Mouse (Mus musculus) kidney, embryonic 14.5 days (tissue): ENCODE measurements around the gene Ndufb7. TPM values are rescaled to one million over a fixed set of nuclear protein-coding genes. Genes with fewer than 3 reads are reported as not detected.

Source experiments
- polyA plus RNA-seq: library from polyadenylated mRNA; unstranded; fragments of >200 nt; fragmentation: Nextera tagmentation; extraction: Ambion mirVana; gene quantifications from 2 replicates; pipeline ENCODE4 v1.2.1, GENCODE M21; 2014

The Ndufb7 gene
- polyA plus RNA-seq, 1 experiment from 2014 or later: 348 TPM

Other genes starting within 250 kb of the Ndufb7 start
- gene Elmod2, start 234.2 kb upstream of the Ndufb7 start, polyA plus RNA-seq: 8.0 and 17.7 TPM in 2 replicates
- not detected in 2 replicates for gene Mgat4d, start 218.2 kb upstream of the Ndufb7 start, polyA plus RNA-seq
- gene Clgn, start 176.8 kb upstream of the Ndufb7 start, polyA plus RNA-seq: 0.04 and 0.20 TPM in 2 replicates
- gene Scoc, start 108.3 kb upstream of the Ndufb7 start, polyA plus RNA-seq: 117 and 132 TPM in 2 replicates
- gene Olfr370, start 30.9 kb upstream of the Ndufb7 start, polyA plus RNA-seq: not detected in 2 replicates
- 661 and 682 TPM in 2 replicates for gene Tecr, start 41.3 kb downstream of the Ndufb7 start, polyA plus RNA-seq
- 42.5 and 48.9 TPM in 2 replicates for gene Dnajb1, start 41.5 kb downstream of the Ndufb7 start, polyA plus RNA-seq
- 168 and 210 TPM in 2 replicates for gene Gipc1, start 86.0 kb downstream of the Ndufb7 start, polyA plus RNA-seq
- gene Ptger1, start 100.0 kb downstream of the Ndufb7 start, polyA plus RNA-seq: 0.97 and 1.3 TPM in 2 replicates
- 23.8 and 36.1 TPM in 2 replicates for gene Pkn1, start 132.5 kb downstream of the Ndufb7 start, polyA plus RNA-seq
- gene Ddx39, start 148.5 kb downstream of the Ndufb7 start, polyA plus RNA-seq: 193 and 194 TPM in 2 replicates
- 18.6 and 30.9 TPM in 2 replicates for gene Adgre5, start 174.7 kb downstream of the Ndufb7 start, polyA plus RNA-seq